Mouse (Mus musculus): Measurements from ENCODE around the gene Ninj2. TPM values are rescaled to one million over a fixed set of nuclear protein-coding genes. Genes with fewer than 3 reads are reported as not detected.

Gene Ninj2
- total and polyA plus RNA-seq, 3 experiments: 1.1 to 6.5 TPM; not detected in 1

GRCm38 (mm10) chr6:120193174-120193573 is 100.0 kb downstream of the Ninj2 start (continued):
- TF ChIP-seq PAX5 (IDR thresholded peaks at IDR 0.05; ENCODE audit: low read length) (no peak), NRF1 (IDR thresholded peaks at IDR 0.05; ENCODE audit: low read depth, low read length) (no peak), USF2 (conservative IDR thresholded peaks at IDR 0.05; ENCODE audit: low read depth, low read length) (no peak), E2F4 (IDR thresholded peaks at IDR 0.05; ENCODE audit: insufficient replicate concordance, low read depth, low read length) (no peak), JUN (IDR thresholded peaks at IDR 0.05; ENCODE audit: insufficient read depth, low read depth, low read length) (0 out of 2 replicates have a peak, but pooled peaks have one; percentile 7), POLR2A (IDR thresholded peaks at IDR 0.05; ENCODE audit: low read depth, low read length) (0 out of 2 replicates have a peak, but pooled peaks have one; percentile 21), RAD21 (IDR thresholded peaks at IDR 0.05; ENCODE audit: low read depth, low read length) (peak; percentile 100), TBP (conservative IDR thresholded peaks at IDR 0.05; ENCODE audit: low read depth, low read length) (0 out of 2 replicates have a peak, but pooled peaks have one; percentile 10), MAX (IDR thresholded peaks at IDR 0.05; ENCODE audit: low read length) (peak; percentile 93), CHD1 (IDR thresholded peaks at IDR 0.05; ENCODE audit: low read depth, low read length) (0 out of 2 replicates have a peak, but pooled peaks have one; percentile 24), UBTF (IDR thresholded peaks at IDR 0.05; ENCODE audit: low read depth, low read length) (no peak), JUND (conservative IDR thresholded peaks at IDR 0.05; ENCODE audit: low read depth, low read length) (0 out of 2 replicates have a peak, but pooled peaks have one; percentile 31), ZNF384 (IDR thresholded peaks at IDR 0.05; ENCODE audit: low read depth, low read length) (peak; percentile 55), GABPA (IDR thresholded peaks at IDR 0.05; ENCODE audit: insufficient replicate concordance, low read depth, low read length) (no peak), IRF4 (IDR thresholded peaks at IDR 0.05; ENCODE audit: low read depth, low read length) (peak; percentile 72), ETS1 (conservative IDR thresholded peaks at IDR 0.05; ENCODE audit: low read depth, low read length) (peak; percentile 66; the same call in 1 of the 2 replicates), KAT2A (IDR thresholded peaks at IDR 0.05; ENCODE audit: insufficient replicate concordance, low read length) (no peak), ZC3H11A (IDR thresholded peaks at IDR 0.05; ENCODE audit: low read depth, low read length) (peak; percentile 98), ELF1 (IDR thresholded peaks at IDR 0.05; ENCODE audit: low read depth, low read length) (peak; percentile 56; the same call in 1 of the 2 replicates)

DNA sequence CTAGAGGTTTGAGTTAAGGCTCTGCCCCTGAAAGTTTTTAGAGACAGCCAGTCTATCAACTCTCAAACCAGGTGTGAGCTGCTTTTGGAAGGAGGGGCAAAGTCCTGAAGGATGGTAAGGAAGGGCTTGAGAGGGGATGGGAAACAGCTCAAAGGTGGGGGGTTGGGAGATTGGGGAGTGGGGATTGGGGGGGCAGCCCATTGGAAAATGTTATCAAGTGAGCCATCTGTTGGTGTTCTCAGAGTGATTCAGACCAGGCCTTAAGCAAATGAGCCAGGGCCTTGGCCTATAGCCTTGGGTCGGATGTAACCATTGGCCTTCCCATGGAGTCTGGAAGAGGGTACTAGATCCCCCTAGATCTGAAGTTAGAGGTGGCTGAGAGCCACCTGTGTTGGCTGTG is 100.6 kb downstream of the Ninj2 start:
- peaks cover 31 to 67% of the 10 kb centered on the region in 2 experiments for H3K4me1 ChIP-seq (ENCODE audit: control insufficient read depth in 1 of 2, insufficient read depth in 2 of 2)
- peak overlapping the region; percentile 89 for H3K4me2 ChIP-seq (ENCODE audit: insufficient read depth, low read depth, poor library complexity, severe bottlenecking)
- DNase-seq (ENCODE audit: extremely low read depth): no peak
- peak overlapping the region; percentile 58 for H3K9ac ChIP-seq (ENCODE audit: insufficient read depth, low read depth)
- dilution Hi-C loops (cut with MboI; ENCODE audit: extremely low pct_ligation_motif_present, extremely low pct_unique_long_range_greater_than_20kb, low sequenced_read_pairs) (no loop called here), in situ Hi-C loops (cut with MboI; ENCODE audit: low pct_ligation_motif_present, low pct_unique_long_range_greater_than_20kb, low sequenced_read_pairs) (loop anchor here (10.0 kb wide), 3 partner anchors 279 to 709 kb away; no protein-coding TSS in a partner anchor)
- H3K4me3 ChIP-seq (replicated peaks in 1 of 3; ENCODE audit: low read depth in 2 of 3, low read length in 2 of 3, poor library complexity in 1 of 3): no peak overlapping the region
- H3K9me3 ChIP-seq (replicated peaks; ENCODE audit: low read length): no peaks in the 10 kb centered on the region
- H3K79me2 ChIP-seq (replicated peaks; ENCODE audit: control insufficient read depth, extremely low read depth, insufficient read depth, poor library complexity, severe bottlenecking): no peaks in the 10 kb centered on the region
- H3K27me3 ChIP-seq (replicated peaks): no peaks in the 10 kb centered on the region
- H3K27ac ChIP-seq (ENCODE audit: insufficient read depth, low read depth): peak overlapping the region; percentile 60; the same call in 1 of the 2 replicates
- no peaks in the 10 kb centered on the region for H3K36me3 ChIP-seq (replicated peaks in 1 of 2; ENCODE audit: control insufficient read depth in 1 of 2, insufficient read depth in 1 of 2, low read length in 1 of 2)
- no peak for TF ChIP-seq USF2 (conservative IDR thresholded peaks at IDR 0.05; ENCODE audit: low read depth, low read length)
- TF ChIP-seq TCF12 (IDR thresholded peaks at IDR 0.05; ENCODE audit: low read depth, low read length): 0 out of 2 replicates have a peak, but pooled peaks have one; percentile 23
- TF ChIP-seq MAFK (IDR thresholded peaks at IDR 0.05; ENCODE audit: insufficient replicate concordance, low read length): no peak
- TF ChIP-seq CHD1 (IDR thresholded peaks at IDR 0.05; ENCODE audit: low read depth, low read length): no peak
- TF ChIP-seq CHD2 (IDR thresholded peaks at IDR 0.05; ENCODE audit: low read length): peak; percentile 63
- no peak for TF ChIP-seq ZC3H11A (IDR thresholded peaks at IDR 0.05; ENCODE audit: low read depth, low read length)
- no peak for TF ChIP-seq SIN3A (IDR thresholded peaks at IDR 0.05; ENCODE audit: low read length)
- no peak for TF ChIP-seq MXI1 (IDR thresholded peaks at IDR 0.05; ENCODE audit: low read depth, low read length)
- no peak for TF ChIP-seq ELF1 (IDR thresholded peaks at IDR 0.05; ENCODE audit: low read depth, low read length)
- TF ChIP-seq HCFC1 (IDR thresholded peaks at IDR 0.05; ENCODE audit: low read depth, low read length): no peak
- peak; percentile 46; the same call in 1 of the 2 replicates for TF ChIP-seq EP300 (IDR thresholded peaks at IDR 0.05; ENCODE audit: low read length)
- no peak for TF ChIP-seq KAT2A (IDR thresholded peaks at IDR 0.05; ENCODE audit: insufficient replicate concordance, low read length)
- no peak for TF ChIP-seq MEF2A (IDR thresholded peaks at IDR 0.05; ENCODE audit: borderline replicate concordance, low read depth, low read length)
- TF ChIP-seq RAD21 (IDR thresholded peaks at IDR 0.05; ENCODE audit: low read depth, low read length): no peak
- no peak for TF ChIP-seq E2F4 (IDR thresholded peaks at IDR 0.05; ENCODE audit: insufficient replicate concordance, low read depth, low read length)
- TF ChIP-seq IRF4 (IDR thresholded peaks at IDR 0.05; ENCODE audit: low read depth, low read length): peak; percentile 44; the same call in 1 of the 2 replicates
- no peak for TF ChIP-seq JUND (conservative IDR thresholded peaks at IDR 0.05; ENCODE audit: low read depth, low read length)
- no peak for TF ChIP-seq JUN (IDR thresholded peaks at IDR 0.05; ENCODE audit: insufficient read depth, low read depth, low read length)
- TF ChIP-seq PAX5 (IDR thresholded peaks at IDR 0.05; ENCODE audit: low read length): no peak
- TF ChIP-seq MAZ (IDR thresholded peaks at IDR 0.05; ENCODE audit: low read depth, low read length): peak; percentile 65; the same call in 1 of the 2 replicates
- no peak for TF ChIP-seq NRF1 (IDR thresholded peaks at IDR 0.05; ENCODE audit: low read depth, low read length)
- no peak for TF ChIP-seq MAX (IDR thresholded peaks at IDR 0.05; ENCODE audit: low read length)
- TF ChIP-seq USF1 (IDR thresholded peaks at IDR 0.05; ENCODE audit: low read depth, low read length): no peak
- TF ChIP-seq NELFE (IDR thresholded peaks at IDR 0.05; ENCODE audit: low read depth, low read length): no peak
- TF ChIP-seq BHLHE40 (IDR thresholded peaks at IDR 0.05; ENCODE audit: low read depth, low read length): no peak
- no peak for TF ChIP-seq GABPA (IDR thresholded peaks at IDR 0.05; ENCODE audit: insufficient replicate concordance, low read depth, low read length)
- no peak for TF ChIP-seq UBTF (IDR thresholded peaks at IDR 0.05; ENCODE audit: low read depth, low read length)
- no peak for TF ChIP-seq POLR2AphosphoS2 (IDR thresholded peaks at IDR 0.05; ENCODE audit: low read depth, low read length)
- TF ChIP-seq ZKSCAN1 (IDR thresholded peaks at IDR 0.05; ENCODE audit: borderline replicate concordance, low read depth, low read length): no peak
